Mouse (Mus musculus) thymus, postnatal 14 days (tissue): Measurements from ENCODE around the gene Pbld2.
"Not testable (repeated sequence)": the region's sequence is repeated elsewhere in the genome, so short reads cannot be mapped to it uniquely, and the experiment has no call there.

ENCODE experiments used
- DNase-seq: peaks from one replicate; pipeline ENCODE4 v3.0.0; 2021

Pbld2 gene

GRCm38 (mm10) chr10:63026156-63026794 is 2.2 kb downstream of the Pbld2 start:
- DNase-seq, result no peak

GRCm38 (mm10) chr10:63026795-63027160 is 2.7 kb downstream of the Pbld2 start:
- DNase-seq, result no peak

- DNase-seq, result no peak
These were observed 3.5 kb downstream of the Pbld2 start for GRCm38 (mm10) chr10:63027376-63028161.

- DNase-seq, result no peak
These were observed 4.3 kb downstream of the Pbld2 start for GRCm38 (mm10) chr10:63028396-63028795.

- no peak for DNase-seq
These were observed 8.2 kb downstream of the Pbld2 start for GRCm38 (mm10) chr10:63032267-63032666.

GRCm38 (mm10) chr10:63032956-63033355 is 8.8 kb downstream of the Pbld2 start:
- no peak for DNase-seq

GRCm38 (mm10) chr10:63038571-63039320 is 14.6 kb downstream of the Pbld2 start:
- DNase-seq, result no peak

GRCm38 (mm10) chr10:63039867-63040628 is 15.9 kb downstream of the Pbld2 start:
- no peak for DNase-seq

GRCm38 (mm10) chr10:63043154-63043553 is 19.0 kb downstream of the Pbld2 start:
- DNase-seq, result peak; percentile 21

- DNase-seq, result no peak
These were observed 23.6 kb downstream of the Pbld2 start for GRCm38 (mm10) chr10:63047751-63048150.

- DNase-seq, result no peak
These were observed 25.0 kb downstream of the Pbld2 start for GRCm38 (mm10) chr10:63049106-63049505.

- DNase-seq, result no peak
These were observed 27.2 kb downstream of the Pbld2 start for GRCm38 (mm10) chr10:63051267-63051666.

GRCm38 (mm10) chr10:63052011-63052410 is 27.9 kb downstream of the Pbld2 start:
- DNase-seq, result no peak

GRCm38 (mm10) chr10:63053007-63053406 is 28.9 kb downstream of the Pbld2 start:
- DNase-seq, result no peak

GRCm38 (mm10) chr10:63054071-63054470 is 30.0 kb downstream of the Pbld2 start:
- DNase-seq, result not testable (repeated sequence)

- DNase-seq, result peak; percentile 7
These were observed 30.5 kb downstream of the Pbld2 start for GRCm38 (mm10) chr10:63054586-63054985.

GRCm38 (mm10) chr10:63056966-63057750 is 33.0 kb downstream of the Pbld2 start:
- DNase-seq, result no peak

GRCm38 (mm10) chr10:63059862-63060261 is 35.7 kb downstream of the Pbld2 start, which contains the start of gene Pbld1:
Gene Pbld1, plus strand, starts transcription at chr10:63060162.
- no peak for DNase-seq

- DNase-seq, result no peak
These were observed 36.3 kb downstream of the Pbld2 start for GRCm38 (mm10) chr10:63060406-63060805.

- no peak for DNase-seq
These were observed 37.2 kb downstream of the Pbld2 start for GRCm38 (mm10) chr10:63061266-63061665.

GRCm38 (mm10) chr10:63062696-63063095 is 38.6 kb downstream of the Pbld2 start:
- no peak for DNase-seq

- DNase-seq, result no peak
These were observed 39.2 kb downstream of the Pbld2 start for GRCm38 (mm10) chr10:63063365-63063764.
